Mouse (Mus musculus) small intestine, adult 2 months (tissue): ENCODE data around the gene Gnpat.

Experiments
- CTCF ChIP-seq: fragments of 200-500 bp; IDR thresholded peaks from 2 replicates; pipeline ENCODE4 v1.5.1; 2012; ENCODE audit warnings: low read depth, mild to moderate bottlenecking, control low read depth, inconsistent platforms, low read length, moderate library complexity, mixed read lengths; ENCODE audit not compliant: insufficient replicate concordance, insufficient read length; ENCODE audit errors: extremely low read depth
- POLR2A ChIP-seq: fragments of 200-500 bp; IDR thresholded peaks from 2 replicates; pipeline ENCODE4 v1.6.1; 2012; ENCODE audit warnings: low read depth, mild to moderate bottlenecking, control low read depth, inconsistent platforms, low read length, moderate library complexity

DNA sequence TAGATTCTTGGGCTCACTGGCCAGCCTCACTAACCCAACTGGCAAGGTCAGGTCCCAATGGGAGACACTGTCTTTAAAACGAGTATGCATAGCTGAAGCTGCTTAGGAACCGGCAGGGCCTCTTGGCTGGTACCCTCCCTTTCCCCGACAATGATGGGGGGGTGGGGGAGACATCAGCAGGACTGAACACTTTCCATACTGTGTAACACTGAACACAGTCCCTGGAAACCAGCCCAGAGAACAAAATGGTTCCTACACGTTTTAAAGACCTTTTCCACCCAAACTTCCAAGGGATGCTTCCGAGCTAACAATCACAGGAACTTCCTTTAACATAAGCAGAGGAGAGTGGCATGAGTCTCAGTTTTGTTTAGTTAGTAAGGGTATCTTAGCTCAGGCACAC, 72.3 kb downstream of the Gnpat start:
- TF ChIP-seq CTCF = no peak
- no peak for TF ChIP-seq POLR2A
